Mouse (Mus musculus): Measurements from ENCODE around the gene Crtc2. TPM values are rescaled to one million over a fixed set of nuclear protein-coding genes. Genes with fewer than 3 reads are reported as not detected.

Gene Crtc2
- total RNA-seq, 4 experiments from 2014 or later = 16.0 to 18.5 (median 16.4) TPM

DNA sequence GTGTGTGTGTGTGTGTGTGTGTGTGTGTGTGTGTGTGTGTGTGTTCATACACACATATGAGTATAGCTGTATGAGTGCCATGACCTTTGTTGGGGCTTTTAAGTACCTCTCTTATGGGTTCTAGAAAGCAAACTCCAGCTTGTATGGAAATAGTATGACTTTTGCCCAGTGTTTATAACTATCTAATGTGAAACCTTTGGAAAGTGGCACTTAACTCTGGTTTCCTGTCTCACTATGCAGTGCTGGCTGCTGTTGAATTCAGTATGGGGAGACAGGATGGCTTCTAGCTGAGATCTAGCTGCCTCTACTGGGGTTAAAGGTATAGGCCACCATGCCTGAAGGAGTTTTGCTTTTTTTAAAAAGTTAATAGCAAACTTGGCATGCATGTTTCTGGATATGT lies 55.6 kb downstream of the Crtc2 start:
- no peak for DNase-seq (ENCODE audit: low spot score)

DNA sequence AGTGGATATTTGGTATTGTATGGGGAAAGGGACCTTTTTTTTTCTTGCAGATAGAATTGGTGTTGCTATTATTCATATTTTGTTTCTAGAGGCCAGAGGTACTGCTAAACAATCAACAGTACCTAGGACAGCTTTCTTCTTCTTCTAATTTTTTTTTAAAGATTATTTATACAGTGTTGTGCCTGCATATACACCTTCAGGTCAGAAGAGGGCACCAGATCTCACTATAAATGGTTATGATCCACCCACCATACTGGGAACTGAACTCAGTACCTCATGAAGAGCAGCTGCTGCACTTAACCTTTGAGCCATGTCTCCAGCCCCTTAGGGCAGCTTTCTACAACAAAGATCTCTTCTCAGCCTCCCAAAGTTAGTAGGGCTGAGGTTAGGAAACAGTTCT lies 59.4 kb downstream of the Crtc2 start:
- DNase-seq (ENCODE audit: low spot score) = no peak

Small RNA genes within 50 kb of the gene (microRNA-seq; reads per million reads assigned to microRNA genes)
- 1.1 reads per million for gene Mir7012

Other genes with a start within 250 kb of the Crtc2 start
- gene 4933434E20Rik, start 202.5 kb upstream of the Crtc2 start, total RNA-seq (2022) = 100 to 1,000 TPM in 1 of 4 experiments, 10 to 100 TPM in 3; 91.0 to 102 (median 93.9) TPM
- 100 to 1,000 TPM; 105 to 133 (median 121) TPM for gene Ubap2l, start 201.5 kb upstream of the Crtc2 start, total RNA-seq (2022)
- gene Tpm3, start 181.5 kb upstream of the Crtc2 start, total RNA-seq (2022) = 10 to 100 TPM; 34.1 to 43.4 (median 38.2) TPM
- gene Nup210l, start 150.0 kb upstream of the Crtc2 start, total RNA-seq (2022) = under 1 TPM; 0.06 to 0.16 (median 0.10) TPM
- gene Rps27, start 40.5 kb upstream of the Crtc2 start, total RNA-seq (2022) = 1,000 to 10,000 TPM; 1,126 to 1,409 (median 1,219) TPM
- 1 to 10 TPM; 3.1 to 5.6 (median 4.4) TPM for gene Rab13, start 40.5 kb upstream of the Crtc2 start, total RNA-seq (2022)
- gene Jtb, start 22.6 kb upstream of the Crtc2 start, total RNA-seq (2022) = 10 to 100 TPM; 40.2 to 51.1 (median 42.2) TPM
- under 1 TPM in 2 of 4 experiments, not detected in 2; 0.38 to 0.81 TPM for gene Creb3l4, start 10.7 kb upstream of the Crtc2 start, total RNA-seq (2022)
- gene Slc39a1, start 6.0 kb upstream of the Crtc2 start, total RNA-seq (2022) = 10 to 100 TPM; 65.1 to 79.2 (median 75.5) TPM
- 10 to 100 TPM; 38.0 to 39.3 (median 38.7) TPM for gene Dennd4b, start 11.0 kb downstream of the Crtc2 start, total RNA-seq (2022)
- gene Gatad2b, start 39.0 kb downstream of the Crtc2 start, total RNA-seq (2022) = 10 to 100 TPM; 41.4 to 51.4 (median 46.0) TPM
- under 1 TPM; 0.57 to 0.76 (median 0.67) TPM for gene Slc27a3, start 135.8 kb downstream of the Crtc2 start, total RNA-seq (2022)
- 10 to 100 TPM; 22.9 to 28.1 (median 24.4) TPM for gene Ints3, start 179.5 kb downstream of the Crtc2 start, total RNA-seq (2022)
- gene Npr1, start 211.7 kb downstream of the Crtc2 start, total RNA-seq (2022) = 10 to 100 TPM; 15.1 to 17.3 (median 16.7) TPM
- 10 to 100 TPM; 27.6 to 30.5 (median 28.8) TPM for gene Ilf2, start 222.0 kb downstream of the Crtc2 start, total RNA-seq (2022)
- 10 to 100 TPM; 69.7 to 77.6 (median 75.4) TPM for gene Snapin, start 236.9 kb downstream of the Crtc2 start, total RNA-seq (2022)

Data from heart, adult 8-10 months (tissue).